Mouse (Mus musculus): Measurements from ENCODE around the gene Tmem175. TPM values are rescaled to one million over a fixed set of nuclear protein-coding genes. Genes with fewer than 3 reads are reported as not detected.

Gene Tmem175
- polyA plus RNA-seq (2015; fragmentation: Nextera tagmentation; extraction: Ambion mirVana), result 27.8 and 28.1 TPM in 2 replicates

- under 1% methylated on average over 58 of the region's 58 CpGs for WGBS
- TF ChIP-seq CTCF (IDR thresholded peaks at IDR 0.05; ENCODE audit: low read depth), result no peak
- no peaks in the 10 kb centered on the region for H3K27me3 ChIP-seq (ENCODE audit: insufficient read depth, low read length)
These were observed at the start of gene Tmem175, which contains the start of gene Gak for GRCm38 (mm10) chr5:108629634-108630483. Gene Tmem175, plus strand, starts transcription at chr5:108629770. Gene Gak, minus strand, starts transcription at chr5:108629755.

GRCm38 (mm10) chr5:108581361-108581891 is 48.1 kb upstream of the Tmem175 start:
- Histone ChIP-seq H3K27ac (no peak overlapping the region), H3K4me3 (replicated peaks; ENCODE audit: low read depth, low read length) (no peak overlapping the region), H3K9ac (ENCODE audit: low read depth, low read length) (no peak overlapping the region), H3K4me2 (ENCODE audit: low read length) (no peak overlapping the region), H3K9me3 (replicated peaks; ENCODE audit: low read length) (no peaks in the 10 kb centered on the region), H3K27me3 (ENCODE audit: insufficient read depth, low read length) (no peaks in the 10 kb centered on the region), H3K4me1 (replicated peaks; ENCODE audit: insufficient read depth, low read length) (no peaks in the 10 kb centered on the region), H3K36me3 (ENCODE audit: insufficient read depth, low read length) (peaks cover 61% of the 10 kb centered on the region)
- ATAC-seq (replicated peaks; ENCODE audit: low FRiP score, low read depth) (no peak), DNase-seq (ENCODE audit: low spot score) (no peak)
- 93% methylated on average over 3 of the region's 3 CpGs for WGBS
- no peak for TF ChIP-seq CTCF (IDR thresholded peaks at IDR 0.05; ENCODE audit: low read depth)

More at GRCm38 (mm10) chr5:108629634-108630483, at the start of gene Tmem175, which contains the start of gene Gak:
- H3K4me3 ChIP-seq (replicated peaks; ENCODE audit: low read depth, low read length), result peak within 1 kb of the TSS; percentile 88
- peak; percentile 96 for DNase-seq (ENCODE audit: low spot score)
- peak within 1 kb of the TSS; percentile 95 for H3K27ac ChIP-seq
- ATAC-seq (replicated peaks; ENCODE audit: low FRiP score, low read depth), result peak; percentile 97
- no peaks in the 10 kb centered on the region for H3K36me3 ChIP-seq (ENCODE audit: insufficient read depth, low read length)
- peak within 1 kb of the TSS; percentile 94 for H3K4me2 ChIP-seq (ENCODE audit: low read length)
- 0 out of 2 replicates have a peak, but pooled peaks cover 8% of the 10 kb centered on the region for H3K4me1 ChIP-seq (replicated peaks; ENCODE audit: insufficient read depth, low read length)
- H3K9me3 ChIP-seq (replicated peaks; ENCODE audit: low read length), result no peaks in the 10 kb centered on the region
- peak within 1 kb of the TSS; percentile 95 for H3K9ac ChIP-seq (ENCODE audit: low read depth, low read length)

- no peak for ATAC-seq (replicated peaks; ENCODE audit: low FRiP score, low read depth)
- no peak for DNase-seq (ENCODE audit: low spot score)
- no peak for TF ChIP-seq CTCF (IDR thresholded peaks at IDR 0.05; ENCODE audit: low read depth)
- H3K4me1 ChIP-seq (replicated peaks; ENCODE audit: insufficient read depth, low read length), result no peaks in the 10 kb centered on the region
- H3K36me3 ChIP-seq (ENCODE audit: insufficient read depth, low read length), result peaks cover 85% of the 10 kb centered on the region
- H3K4me2 ChIP-seq (ENCODE audit: low read length), result no peak overlapping the region
- H3K27ac ChIP-seq, result no peak overlapping the region
- H3K27me3 ChIP-seq (ENCODE audit: insufficient read depth, low read length), result no peaks in the 10 kb centered on the region
- no peak overlapping the region for H3K9ac ChIP-seq (ENCODE audit: low read depth, low read length)
- no peak overlapping the region for H3K4me3 ChIP-seq (replicated peaks; ENCODE audit: low read depth, low read length)
- H3K9me3 ChIP-seq (replicated peaks; ENCODE audit: low read length), result no peaks in the 10 kb centered on the region
- WGBS, result 76% methylated on average over 1 of the region's 1 CpGs
These were observed 29.6 kb upstream of the Tmem175 start for GRCm38 (mm10) chr5:108599923-108600322.

GRCm38 (mm10) chr5:108602537-108602936 is 27.0 kb upstream of the Tmem175 start:
- no peak for TF ChIP-seq CTCF (IDR thresholded peaks at IDR 0.05; ENCODE audit: low read depth)
- no peak for ATAC-seq (replicated peaks; ENCODE audit: low FRiP score, low read depth)
- 94% methylated on average over 9 of the region's 9 CpGs for WGBS
- no peak overlapping the region for H3K4me2 ChIP-seq (ENCODE audit: low read length)
- no peak overlapping the region for H3K4me3 ChIP-seq (replicated peaks; ENCODE audit: low read depth, low read length)
- no peaks in the 10 kb centered on the region for H3K9me3 ChIP-seq (replicated peaks; ENCODE audit: low read length)
- H3K9ac ChIP-seq (ENCODE audit: low read depth, low read length), result no peak overlapping the region
- no peak for DNase-seq (ENCODE audit: low spot score)
- no peaks in the 10 kb centered on the region for H3K27me3 ChIP-seq (ENCODE audit: insufficient read depth, low read length)
- H3K4me1 ChIP-seq (replicated peaks; ENCODE audit: insufficient read depth, low read length), result no peaks in the 10 kb centered on the region
- peaks cover 88% of the 10 kb centered on the region for H3K36me3 ChIP-seq (ENCODE audit: insufficient read depth, low read length)
- H3K27ac ChIP-seq, result no peak overlapping the region

- no peak for TF ChIP-seq CTCF (IDR thresholded peaks at IDR 0.05; ENCODE audit: low read depth)
- 100% methylated on average over 1 of the region's 1 CpGs for WGBS
- no peaks in the 10 kb centered on the region for H3K27me3 ChIP-seq (ENCODE audit: insufficient read depth, low read length)
These were observed 19.1 kb upstream of the Tmem175 start for GRCm38 (mm10) chr5:108610426-108610825.

GRCm38 (mm10) chr5:108621870-108622269 is 7.7 kb upstream of the Tmem175 start:
- Histone ChIP-seq H3K36me3 (ENCODE audit: insufficient read depth, low read length) (peaks cover 43% of the 10 kb centered on the region), H3K27me3 (ENCODE audit: insufficient read depth, low read length) (no peaks in the 10 kb centered on the region), H3K27ac (no peak overlapping the region), H3K9me3 (replicated peaks; ENCODE audit: low read length) (no peaks in the 10 kb centered on the region), H3K9ac (ENCODE audit: low read depth, low read length) (no peak overlapping the region), H3K4me3 (replicated peaks; ENCODE audit: low read depth, low read length) (no peak overlapping the region), H3K4me1 (replicated peaks; ENCODE audit: insufficient read depth, low read length) (no peaks in the 10 kb centered on the region), H3K4me2 (ENCODE audit: low read length) (no peak overlapping the region)
- 69% methylated on average over 2 of the region's 2 CpGs for WGBS
- no peak for TF ChIP-seq CTCF (IDR thresholded peaks at IDR 0.05; ENCODE audit: low read depth)
- ATAC-seq (replicated peaks; ENCODE audit: low FRiP score, low read depth) (no peak), DNase-seq (ENCODE audit: low spot score) (no peak)

More at GRCm38 (mm10) chr5:108610426-108610825, 19.1 kb upstream of the Tmem175 start:
- H3K4me1 ChIP-seq (replicated peaks; ENCODE audit: insufficient read depth, low read length), result no peaks in the 10 kb centered on the region
- H3K27ac ChIP-seq, result no peak overlapping the region
- no peak overlapping the region for H3K9ac ChIP-seq (ENCODE audit: low read depth, low read length)
- ATAC-seq (replicated peaks; ENCODE audit: low FRiP score, low read depth) (no peak), DNase-seq (ENCODE audit: low spot score) (no peak)
- H3K9me3 ChIP-seq (replicated peaks; ENCODE audit: low read length), result no peaks in the 10 kb centered on the region
- H3K4me2 ChIP-seq (ENCODE audit: low read length), result no peak overlapping the region
- peaks cover 70% of the 10 kb centered on the region for H3K36me3 ChIP-seq (ENCODE audit: insufficient read depth, low read length)
- H3K4me3 ChIP-seq (replicated peaks; ENCODE audit: low read depth, low read length), result no peak overlapping the region
